Mouse (Mus musculus): ENCODE measurements at regions not wholly inside any gene's neighbourhood (a gene's known extent, or its start where the extent isn't known, plus 50 kb on each side); places are given as distances from the start of the nearest gene placed in this dataset.
"Not testable (repeated sequence)": the region's sequence is repeated elsewhere in the genome, so short reads cannot be mapped to it uniquely, and the experiment has no call there.

- WGBS: 52% methylated on average over 2 of the region's 3 CpGs
- ATAC-seq (ENCODE audit: insufficient read depth, low read depth): peak; percentile 88
Observed at GRCm38 (mm10) chr16:3114473-3115335, 476.1 kb upstream of the Olfr161 start.

DNA sequence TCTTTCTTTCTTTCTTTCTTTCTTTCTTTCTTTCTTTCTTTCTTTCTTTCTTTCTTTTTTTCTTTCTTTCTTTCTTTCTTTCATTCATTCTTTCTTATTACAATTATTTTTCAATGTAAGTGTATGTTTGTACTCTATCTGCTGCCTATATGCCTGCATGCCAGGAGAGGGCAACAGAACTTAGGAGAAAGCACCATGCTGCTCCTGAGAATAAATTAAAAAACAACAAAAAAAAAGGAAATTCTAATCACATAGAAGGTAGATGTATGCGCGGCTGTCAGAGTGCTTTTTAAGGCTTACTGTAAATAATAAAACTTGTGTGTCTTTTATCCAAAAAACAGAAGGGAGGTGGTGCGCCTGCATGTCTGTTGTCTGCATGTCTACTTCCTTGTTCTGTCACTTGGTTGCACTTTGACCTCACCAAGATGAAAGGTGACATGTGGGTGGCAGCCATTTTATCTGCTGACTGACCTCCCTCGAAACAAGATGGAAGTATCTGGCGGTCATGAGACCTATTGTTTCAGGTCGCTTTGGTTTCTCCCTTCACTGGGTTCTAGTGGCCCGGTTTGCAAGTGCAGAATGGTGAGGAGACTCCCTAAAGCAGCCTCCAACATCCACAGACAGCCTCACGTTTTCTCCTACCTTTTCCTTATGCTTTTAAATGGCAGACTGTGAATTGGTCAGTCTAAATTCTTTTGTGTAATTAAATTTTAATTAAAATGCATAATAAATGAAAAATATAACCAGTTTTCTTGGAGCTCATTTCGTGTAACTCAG is 475.3 kb upstream of the Olfr161 start:
- not testable (repeated sequence) for H3K9ac ChIP-seq (replicated peaks; ENCODE audit: low read depth, low read length); H3K27ac ChIP-seq (ENCODE audit: low read depth); H3K9me3 ChIP-seq (replicated peaks; ENCODE audit: control insufficient read depth, low read length); H3K4me2 ChIP-seq (ENCODE audit: low read depth, low read length); H3K27me3 ChIP-seq (ENCODE audit: control insufficient read depth, insufficient read depth, low read length); H3K4me3 ChIP-seq (ENCODE audit: low read depth, low read length); H3K36me3 ChIP-seq (replicated peaks; ENCODE audit: control insufficient read depth, insufficient read depth, low read length); H3K4me1 ChIP-seq (ENCODE audit: control insufficient read depth, insufficient read depth)
- ATAC-seq (ENCODE audit: insufficient read depth, low read depth) (peak; percentile 68), DNase-seq (ENCODE audit: low spot score) (peak; percentile 10)
- 74% methylated on average over 7 of the region's 9 CpGs for WGBS

More at GRCm38 (mm10) chr16:3114473-3115335, 476.1 kb upstream of the Olfr161 start:
- not testable (repeated sequence) for H3K27me3 ChIP-seq (ENCODE audit: control insufficient read depth, insufficient read depth, low read length); H3K36me3 ChIP-seq (replicated peaks; ENCODE audit: control insufficient read depth, insufficient read depth, low read length); H3K4me2 ChIP-seq (ENCODE audit: low read depth, low read length); H3K9me3 ChIP-seq (replicated peaks; ENCODE audit: control insufficient read depth, low read length); H3K27ac ChIP-seq (ENCODE audit: low read depth); H3K4me1 ChIP-seq (ENCODE audit: control insufficient read depth, insufficient read depth); H3K9ac ChIP-seq (replicated peaks; ENCODE audit: low read depth, low read length); H3K4me3 ChIP-seq (ENCODE audit: low read depth, low read length)
- DNase-seq (ENCODE audit: low spot score): peak; percentile 29

GRCm38 (mm10) chr16:3116113-3116511 is 474.7 kb upstream of the Olfr161 start:
- H3K9ac ChIP-seq (replicated peaks; ENCODE audit: low read depth, low read length); H3K27ac ChIP-seq (ENCODE audit: low read depth); H3K9me3 ChIP-seq (replicated peaks; ENCODE audit: control insufficient read depth, low read length); H3K27me3 ChIP-seq (ENCODE audit: control insufficient read depth, insufficient read depth, low read length); DNase-seq (ENCODE audit: low spot score); H3K4me2 ChIP-seq (ENCODE audit: low read depth, low read length); H3K36me3 ChIP-seq (replicated peaks; ENCODE audit: control insufficient read depth, insufficient read depth, low read length); H3K4me3 ChIP-seq (ENCODE audit: low read depth, low read length); H3K4me1 ChIP-seq (ENCODE audit: control insufficient read depth, insufficient read depth): not testable (repeated sequence)
- 50% methylated on average over 2 of the region's 3 CpGs for WGBS
- peak; percentile 33; the same call in 1 of the 2 replicates for ATAC-seq (ENCODE audit: insufficient read depth, low read depth)

- not testable (repeated sequence) for H3K36me3 ChIP-seq (replicated peaks; ENCODE audit: control insufficient read depth, insufficient read depth, low read length); ATAC-seq (ENCODE audit: insufficient read depth, low read depth); H3K4me2 ChIP-seq (ENCODE audit: low read depth, low read length); H3K9ac ChIP-seq (replicated peaks; ENCODE audit: low read depth, low read length); DNase-seq (ENCODE audit: low spot score); H3K27me3 ChIP-seq (ENCODE audit: control insufficient read depth, insufficient read depth, low read length); H3K27ac ChIP-seq (ENCODE audit: low read depth); H3K4me1 ChIP-seq (ENCODE audit: control insufficient read depth, insufficient read depth); H3K4me3 ChIP-seq (ENCODE audit: low read depth, low read length); H3K9me3 ChIP-seq (replicated peaks; ENCODE audit: control insufficient read depth, low read length)
Observed at GRCm38 (mm10) chr16:3121216-3121615, 469.6 kb upstream of the Olfr161 start.

GRCm38 (mm10) chr16:3122145-3122860 is 468.5 kb upstream of the Olfr161 start:
- H3K4me3 ChIP-seq (ENCODE audit: low read depth, low read length); H3K27me3 ChIP-seq (ENCODE audit: control insufficient read depth, insufficient read depth, low read length); DNase-seq (ENCODE audit: low spot score); H3K36me3 ChIP-seq (replicated peaks; ENCODE audit: control insufficient read depth, insufficient read depth, low read length); H3K9me3 ChIP-seq (replicated peaks; ENCODE audit: control insufficient read depth, low read length); H3K9ac ChIP-seq (replicated peaks; ENCODE audit: low read depth, low read length); H3K4me1 ChIP-seq (ENCODE audit: control insufficient read depth, insufficient read depth); H3K27ac ChIP-seq (ENCODE audit: low read depth); H3K4me2 ChIP-seq (ENCODE audit: low read depth, low read length): not testable (repeated sequence)
- 49% methylated on average over 4 of the region's 6 CpGs for WGBS
- peak; percentile 13; the same call in 1 of the 2 replicates for ATAC-seq (ENCODE audit: insufficient read depth, low read depth)
